Mouse (Mus musculus) CH12.LX (cell line): Measurements from ENCODE around the gene Zfp750. TPM values are rescaled to one million over a fixed set of nuclear protein-coding genes. Genes with fewer than 3 reads are reported as not detected.

Experiments used
- DNase-seq: peaks from one replicate; pipeline ENCODE4 v3.0.0-alpha.2; 2013; ENCODE audit errors: extremely low read depth
- H3K27ac ChIP-seq: 2 replicates; pipeline ENCODE4 v1.5.1; 2012; ENCODE audit warnings: low read depth, mild to moderate bottlenecking, control low read depth, moderate library complexity; ENCODE audit not compliant: insufficient read depth
- H3K27me3 ChIP-seq: replicated peaks from 2 replicates; pipeline ENCODE3; 2012; ENCODE audit warnings: inconsistent platforms
- H3K36me3 ChIP-seq, 2 experiments: replicated peaks in 1 of 2; 2 replicates each; pipeline versions ENCODE3 to v1.6.1; 2012; ENCODE audit warnings: inconsistent platforms in 1 of 2, low read length in 1 of 2, mild to moderate bottlenecking in 1 of 2, mixed read lengths in 1 of 2, moderate library complexity in 1 of 2; ENCODE audit not compliant: control insufficient read depth in 1 of 2, insufficient read depth in 1 of 2
- H3K4me1 ChIP-seq, 2 experiments: 2 replicates each; pipeline ENCODE4 v1.6.1; 2012; ENCODE audit warnings: inconsistent platforms in 1 of 2, moderate library complexity in 1 of 2; ENCODE audit not compliant: insufficient read depth in 2 of 2, control insufficient read depth in 1 of 2
- H3K4me2 ChIP-seq: 2 replicates; pipeline ENCODE4 v1.6.1; 2012; ENCODE audit warnings: low read depth, mild to moderate bottlenecking, control low read depth; ENCODE audit not compliant: poor library complexity, insufficient read depth, severe bottlenecking
- H3K4me3 ChIP-seq, 3 experiments: fragments of 150-350 bp in 1 of 3; sonication (generic) in 1 of 3; replicated peaks in 1 of 3; 2 replicates each; pipeline versions ENCODE3 to v1.5.1; 2011 to 2012; ENCODE audit warnings: low read depth in 2 of 3, low read length in 2 of 3, mild to moderate bottlenecking in 2 of 3, moderate library complexity in 2 of 3, control low read depth in 1 of 3, improper control_type of control experiment in 1 of 3, inconsistent platforms in 1 of 3, mixed read lengths in 1 of 3; ENCODE audit not compliant: poor library complexity in 1 of 3
- H3K79me2 ChIP-seq: replicated peaks from 2 replicates; pipeline ENCODE4 v1.6.1; 2012; ENCODE audit warnings: mild to moderate bottlenecking, moderate library complexity; ENCODE audit not compliant: control insufficient read depth, poor library complexity, insufficient read depth, severe bottlenecking; ENCODE audit errors: extremely low read depth
- H3K9ac ChIP-seq: 2 replicates; pipeline ENCODE4 v1.6.1; 2012; ENCODE audit warnings: low read depth, mild to moderate bottlenecking, control low read depth, moderate library complexity; ENCODE audit not compliant: insufficient read depth
- H3K9me3 ChIP-seq: replicated peaks from 2 replicates; pipeline ENCODE3; 2012; ENCODE audit warnings: low read length, inconsistent platforms, mixed read lengths
- BHLHE40 ChIP-seq: IDR thresholded peaks from 2 replicates; pipeline ENCODE4 v1.6.1; 2011; ENCODE audit warnings: mild to moderate bottlenecking, low read depth, low read length, improper control_type of control experiment
- CHD1 ChIP-seq: IDR thresholded peaks from 2 replicates; pipeline ENCODE4 v1.6.1; 2012; ENCODE audit warnings: low read depth, low read length, improper control_type of control experiment, inconsistent platforms
- CHD2 ChIP-seq: IDR thresholded peaks from 2 replicates; pipeline ENCODE4 v1.6.1; 2011; ENCODE audit warnings: low read length, improper control_type of control experiment
- ELF1 ChIP-seq: IDR thresholded peaks from 2 replicates; pipeline ENCODE4 v1.6.1; 2014; ENCODE audit warnings: low read depth, mild to moderate bottlenecking, inconsistent platforms, low read length, improper control_type of control experiment
- EP300 ChIP-seq: IDR thresholded peaks from 2 replicates; pipeline ENCODE4 v1.6.1; 2011; ENCODE audit warnings: low read length, improper control_type of control experiment
- GABPA ChIP-seq: IDR thresholded peaks from 2 replicates; pipeline ENCODE4 v1.6.1; 2012; ENCODE audit warnings: low read depth, low read length, improper control_type of control experiment, inconsistent platforms; ENCODE audit not compliant: insufficient replicate concordance
- HCFC1 ChIP-seq: IDR thresholded peaks from 2 replicates; pipeline ENCODE4 v1.6.1; 2012; ENCODE audit warnings: low read depth, mild to moderate bottlenecking, inconsistent platforms, low read length, improper control_type of control experiment
- IRF4 ChIP-seq: IDR thresholded peaks from 2 replicates; pipeline ENCODE4 v1.6.1; 2014; ENCODE audit warnings: low read depth, mild to moderate bottlenecking, inconsistent platforms, low read length, improper control_type of control experiment
- JUN ChIP-seq: IDR thresholded peaks from 2 replicates; pipeline ENCODE4 v1.6.1; 2011; ENCODE audit warnings: low read depth, mild to moderate bottlenecking, low read length, improper control_type of control experiment, moderate library complexity; ENCODE audit not compliant: insufficient read depth
- JUND ChIP-seq: conservative IDR thresholded peaks from 2 replicates; pipeline ENCODE4 v1.6.1; 2011; ENCODE audit warnings: low read depth, low read length, improper control_type of control experiment
- MAFK ChIP-seq: IDR thresholded peaks from 2 replicates; pipeline ENCODE4 v1.6.1; 2011; ENCODE audit warnings: low read length, improper control_type of control experiment; ENCODE audit not compliant: insufficient replicate concordance
- MAX ChIP-seq: IDR thresholded peaks from 2 replicates; pipeline ENCODE4 v1.6.1; 2011; ENCODE audit warnings: low read length, improper control_type of control experiment
- MAZ ChIP-seq: IDR thresholded peaks from 2 replicates; pipeline ENCODE4 v1.6.1; 2012; ENCODE audit warnings: low read depth, mild to moderate bottlenecking, inconsistent platforms, low read length, improper control_type of control experiment, moderate library complexity
- MXI1 ChIP-seq: IDR thresholded peaks from 2 replicates; pipeline ENCODE4 v1.6.1; 2011; ENCODE audit warnings: mild to moderate bottlenecking, low read depth, low read length, improper control_type of control experiment
- NELFE ChIP-seq: IDR thresholded peaks from 2 replicates; pipeline ENCODE4 v1.6.1; 2011; ENCODE audit warnings: low read depth, low read length, improper control_type of control experiment
- POLR2AphosphoS2 ChIP-seq: IDR thresholded peaks from 2 replicates; pipeline ENCODE4 v1.6.1; 2011; ENCODE audit warnings: low read depth, low read length, improper control_type of control experiment
- RAD21 ChIP-seq: IDR thresholded peaks from 2 replicates; pipeline ENCODE4 v1.6.1; 2011; ENCODE audit warnings: low read depth, mild to moderate bottlenecking, low read length, improper control_type of control experiment, moderate library complexity
- RCOR1 ChIP-seq: conservative IDR thresholded peaks from 2 replicates; pipeline ENCODE4 v1.6.1; 2012; ENCODE audit warnings: low read depth, mild to moderate bottlenecking, inconsistent platforms, low read length, improper control_type of control experiment
- SIN3A ChIP-seq: IDR thresholded peaks from 2 replicates; pipeline ENCODE4 v1.6.1; 2012; ENCODE audit warnings: low read length, improper control_type of control experiment, inconsistent platforms
- TBP ChIP-seq: conservative IDR thresholded peaks from 2 replicates; pipeline ENCODE4 v1.6.1; 2011; ENCODE audit warnings: low read depth, low read length, improper control_type of control experiment
- TCF12 ChIP-seq: IDR thresholded peaks from 2 replicates; pipeline ENCODE4 v1.6.1; 2014; ENCODE audit warnings: low read depth, mild to moderate bottlenecking, inconsistent platforms, low read length, improper control_type of control experiment
- USF1 ChIP-seq: IDR thresholded peaks from 2 replicates; pipeline ENCODE4 v1.6.1; 2014; ENCODE audit warnings: low read depth, mild to moderate bottlenecking, inconsistent platforms, low read length, improper control_type of control experiment
- USF2 ChIP-seq: conservative IDR thresholded peaks from 2 replicates; pipeline ENCODE4 v1.6.1; 2011; ENCODE audit warnings: low read depth, low read length, improper control_type of control experiment
- ZC3H11A ChIP-seq: IDR thresholded peaks from 2 replicates; pipeline ENCODE4 v1.6.1; 2012; ENCODE audit warnings: low read depth, mild to moderate bottlenecking, inconsistent platforms, low read length, improper control_type of control experiment
- ZMIZ1 ChIP-seq: IDR thresholded peaks from 2 replicates; pipeline ENCODE4 v1.6.1; 2012; ENCODE audit warnings: low read depth, mild to moderate bottlenecking, inconsistent platforms, low read length, improper control_type of control experiment
- dilution Hi-C: fragments of 300-500 bp; cut with MboI; formaldehyde crosslinking; loops from 2 replicates; pipeline ENCODE4 v1.14.3; 2020; ENCODE audit warnings: low sequenced_read_pairs; ENCODE audit not compliant: extremely low pct_unique_long_range_greater_than_20kb, extremely low pct_ligation_motif_present
- in situ Hi-C: fragments of 300-500 bp; cut with MboI; formaldehyde crosslinking; loops from 3 replicates; pipeline ENCODE4 v1.14.3; 2019; ENCODE audit warnings: low sequenced_read_pairs, low pct_ligation_motif_present, low pct_unique_long_range_greater_than_20kb, mixed read lengths
- polyA plus RNA-seq: library from polyadenylated mRNA; unstranded; fragments of >175 nt; gene quantifications from 2 replicates; pipeline ENCODE4 v1.2.1, GENCODE M21; 2012; ENCODE audit warnings: low read depth; ENCODE audit not compliant: insufficient read length
- total RNA-seq, 2 experiments: library from RNA; depleted of rRNA; stranded (reverse); fragments of 300-350 nt in 1 of 2; fragments of >200 nt in 1 of 2; gene quantifications; 2 replicates each; pipeline ENCODE4 v1.2.3; 2012 to 2014

Zfp750 gene
- total and polyA plus RNA-seq, 3 experiments: 0.11 to 0.54 (median 0.34) TPM

GRCm38 (mm10) chr11:121536528-121536927 is 17.4 kb upstream of the Zfp750 start:
- peaks cover 0 to 7% of the 10 kb centered on the region in 2 experiments; a peak in 1 of 4 replicates for H3K4me1 ChIP-seq
- H3K36me3 ChIP-seq: peaks cover 6 to 63% of the 10 kb centered on the region in 2 experiments
- H3K27me3 ChIP-seq: no peaks in the 10 kb centered on the region
- H3K9ac ChIP-seq: no peak overlapping the region
- in situ Hi-C loops: no loop called here
- no peak overlapping the region for H3K27ac ChIP-seq
- TF ChIP-seq TCF12: no peak
- no peak for TF ChIP-seq RCOR1
- TF ChIP-seq MXI1: no peak
- TF ChIP-seq POLR2AphosphoS2: no peak
- no peak overlapping the region for H3K4me3 ChIP-seq
- DNase-seq: no peak
- H3K4me2 ChIP-seq: no peak overlapping the region
- no peaks in the 10 kb centered on the region for H3K79me2 ChIP-seq
- H3K9me3 ChIP-seq: no peaks in the 10 kb centered on the region
- dilution Hi-C loops: no loop called here

GRCm38 (mm10) chr11:121529747-121530146 is 10.6 kb upstream of the Zfp750 start:
- Histone ChIP-seq H3K9me3 (no peaks in the 10 kb centered on the region), H3K27me3 (no peaks in the 10 kb centered on the region), H3K4me3 (no peak overlapping the region), H3K36me3 (peaks cover 0 to 64% of the 10 kb centered on the region in 2 experiments), H3K4me1 (peaks cover 0 to 4% of the 10 kb centered on the region in 2 experiments; a peak in 1 of 4 replicates)
- TF ChIP-seq CHD2 (no peak), ZC3H11A (no peak), IRF4 (no peak), RAD21 (no peak), TBP (no peak), MAZ (no peak), SIN3A (no peak)
- TF ChIP-seq, all 38 proteins: peak for 0
- DNase-seq: no peak
- in situ Hi-C loops (no loop called here), dilution Hi-C loops (no loop called here)
- Histone ChIP-seq H3K4me2 (no peak overlapping the region), H3K79me2 (no peaks in the 10 kb centered on the region), H3K9ac (no peak overlapping the region), H3K27ac (no peak overlapping the region)

- Histone ChIP-seq H3K4me3 (no peak overlapping the region), H3K27ac (no peak overlapping the region), H3K4me1 (peaks cover 12 to 37% of the 10 kb centered on the region in 2 experiments), H3K4me2 (no peak overlapping the region), H3K36me3 (peaks cover 0 to 41% of the 10 kb centered on the region in 2 experiments), H3K27me3 (no peaks in the 10 kb centered on the region), H3K79me2 (no peaks in the 10 kb centered on the region), H3K9ac (no peak overlapping the region), H3K9me3 (no peaks in the 10 kb centered on the region)
- TF ChIP-seq RAD21 (no peak), JUND (no peak), NELFE (no peak), JUN (no peak), ZMIZ1 (no peak), SIN3A (no peak), EP300 (no peak), USF2 (no peak), HCFC1 (no peak), BHLHE40 (no peak), MAX (no peak), MAFK (no peak), CHD1 (no peak), USF1 (no peak), GABPA (no peak), ELF1 (no peak)
- in situ Hi-C loops (no loop called here), dilution Hi-C loops (no loop called here)
- no peak for DNase-seq
Observed at GRCm38 (mm10) chr11:121524191-121524590, 5.1 kb upstream of the Zfp750 start.
